Mouse (Mus musculus): ENCODE measurements around the gene Mast3.

Mast3 gene

GRCm38 (mm10) chr8:70746676-70747075 lies 58.2 kb downstream of the Mast3 start:
- DNase-seq (ENCODE audit: low spot score in 2 of 2): no peak

GRCm38 (mm10) chr8:70745691-70746220 lies 59.1 kb downstream of the Mast3 start:
- DNase-seq (ENCODE audit: low spot score in 2 of 2): no peak

- no peak for DNase-seq (ENCODE audit: low spot score in 2 of 2)
Measured at GRCm38 (mm10) chr8:70744806-70745205, 60.0 kb downstream of the Mast3 start.

- no peak for DNase-seq (ENCODE audit: low spot score in 2 of 2)
Measured at GRCm38 (mm10) chr8:70743656-70744590, 60.9 kb downstream of the Mast3 start.

- no peak for DNase-seq (ENCODE audit: low spot score in 2 of 2)
Measured at GRCm38 (mm10) chr8:70742981-70743655, 61.7 kb downstream of the Mast3 start.

GRCm38 (mm10) chr8:70742176-70742575 lies 62.7 kb downstream of the Mast3 start:
- DNase-seq (ENCODE audit: low spot score in 2 of 2): no peak

- no peak for DNase-seq (ENCODE audit: low spot score in 2 of 2)
Measured at GRCm38 (mm10) chr8:70741661-70742060, 63.2 kb downstream of the Mast3 start.

GRCm38 (mm10) chr8:70738211-70738610 lies 66.6 kb downstream of the Mast3 start:
- no peak for DNase-seq (ENCODE audit: low spot score in 2 of 2)

GRCm38 (mm10) chr8:70737705-70738104 lies 67.1 kb downstream of the Mast3 start:
- no peak for DNase-seq (ENCODE audit: low spot score in 2 of 2)

GRCm38 (mm10) chr8:70730956-70731355 lies 73.9 kb downstream of the Mast3 start:
- DNase-seq (ENCODE audit: low spot score in 2 of 2): no peak

- peak in 1 of 2 experiments; percentile 21 for DNase-seq (ENCODE audit: low spot score in 2 of 2)
Measured at GRCm38 (mm10) chr8:70729808-70730475, 74.9 kb downstream of the Mast3 start.

All from thymus, postnatal 10 days (tissue).